Mouse (Mus musculus) heart, adult 2 months (tissue): ENCODE measurements at regions not wholly inside any gene's neighbourhood (a gene's known extent, or its start where the extent isn't known, plus 50 kb on each side); places are given as distances from the start of the nearest gene placed in this dataset.

Experiments used
- DNase-seq, 2 experiments: peaks; one replicate each; pipeline ENCODE4 v3.0.0; 2021
- H3K27ac ChIP-seq: fragments of 200-600 bp; 2 replicates; pipeline ENCODE4 v1.8.1; 2022
- H3K27me3 ChIP-seq: fragments of 200-500 bp; 2 replicates; pipeline ENCODE4 v1.6.1; 2012; ENCODE audit warnings: mild to moderate bottlenecking, low read length, inconsistent platforms, mixed read lengths; ENCODE audit not compliant: control insufficient read depth, insufficient read depth
- H3K36me3 ChIP-seq: fragments of 200-500 bp; 2 replicates; pipeline ENCODE4 v1.6.1; 2012; ENCODE audit warnings: low read length, inconsistent platforms; ENCODE audit not compliant: control insufficient read depth, insufficient read depth
- H3K4me1 ChIP-seq: fragments of 200-500 bp; 2 replicates; pipeline ENCODE4 v1.6.1; 2011; ENCODE audit warnings: low read length; ENCODE audit not compliant: control insufficient read depth, insufficient read depth
- H3K4me3 ChIP-seq: fragments of 200-600 bp; 2 replicates; pipeline ENCODE4 v1.8.1; 2022
- H3K79me2 ChIP-seq: fragments of 200-500 bp; replicated peaks from 2 replicates; pipeline ENCODE4 v1.6.1; 2012; ENCODE audit warnings: mild to moderate bottlenecking, inconsistent platforms, low read length, moderate library complexity, mixed read lengths; ENCODE audit not compliant: control insufficient read depth, insufficient read depth
- H3K9ac ChIP-seq: fragments of 200-500 bp; 2 replicates; pipeline ENCODE4 v1.6.1; 2012; ENCODE audit warnings: low read depth, mild to moderate bottlenecking, control low read depth, inconsistent platforms, low read length, mixed read lengths
- CTCF ChIP-seq: fragments of 200-600 bp; IDR thresholded peaks from 2 replicates; pipeline ENCODE4 v1.8.1; 2022; ENCODE audit warnings: antibody characterized with exemption, mild to moderate bottlenecking, moderate library complexity
- EP300 ChIP-seq: fragments of 200-500 bp; IDR thresholded peaks from 2 replicates; pipeline ENCODE4 v1.6.1; 2011; ENCODE audit warnings: low read depth, low read length, control low read depth; ENCODE audit not compliant: insufficient read depth
- POLR2A ChIP-seq: fragments of 200-500 bp; IDR thresholded peaks from 2 replicates; pipeline ENCODE4 v1.6.1; 2011; ENCODE audit warnings: mild to moderate bottlenecking, low read depth, low read length, control low read depth; ENCODE audit not compliant: insufficient read depth
- WGBS: fragments of 180-500 bp; shearing (Covaris S2); methylation state at CpG from one replicate; pipeline ENCODE4 v1.1.7; 2018; 5-methylcytosine and 5-hydroxymethylcytosine counted together
- intact Hi-C: fragments of 180-260 bp; cut with DNase I; formaldehyde crosslinking; loops from one replicate; pipeline ENCODE4 v1.15.1; 2025

- intact Hi-C loops, result no loop called here
- WGBS, result 57% methylated on average over 4 of the region's 4 CpGs
These were observed 180.4 kb upstream of the Gm17509 start for GRCm38 (mm10) chr13:117401245-117401644.

GRCm38 (mm10) chr13:117409940-117410339, 189.1 kb upstream of the Gm17509 start:
- H3K27ac ChIP-seq, result no peak overlapping the region
- no peaks in the 10 kb centered on the region for H3K27me3 ChIP-seq
- no peaks in the 10 kb centered on the region for H3K79me2 ChIP-seq
- DNase-seq, result no peak
- H3K36me3 ChIP-seq, result no peaks in the 10 kb centered on the region
- H3K9ac ChIP-seq, result no peak overlapping the region
- H3K4me3 ChIP-seq, result no peak overlapping the region
- 64% methylated on average over 7 of the region's 7 CpGs for WGBS
- TF ChIP-seq EP300 (no peak), POLR2A (no peak), CTCF (no peak)
- intact Hi-C loops, result no loop called here
- H3K4me1 ChIP-seq, result no peaks in the 10 kb centered on the region

More at GRCm38 (mm10) chr13:117401245-117401644, 180.4 kb upstream of the Gm17509 start:
- H3K27ac ChIP-seq, result no peak overlapping the region
- H3K4me3 ChIP-seq, result no peak overlapping the region
- no peak overlapping the region for H3K9ac ChIP-seq
- H3K79me2 ChIP-seq, result no peaks in the 10 kb centered on the region
- DNase-seq, result no peak
- TF ChIP-seq POLR2A, result no peak
- no peak for TF ChIP-seq EP300
- H3K27me3 ChIP-seq, result no peaks in the 10 kb centered on the region
- no peaks in the 10 kb centered on the region for H3K4me1 ChIP-seq
- no peaks in the 10 kb centered on the region for H3K36me3 ChIP-seq

DNA sequence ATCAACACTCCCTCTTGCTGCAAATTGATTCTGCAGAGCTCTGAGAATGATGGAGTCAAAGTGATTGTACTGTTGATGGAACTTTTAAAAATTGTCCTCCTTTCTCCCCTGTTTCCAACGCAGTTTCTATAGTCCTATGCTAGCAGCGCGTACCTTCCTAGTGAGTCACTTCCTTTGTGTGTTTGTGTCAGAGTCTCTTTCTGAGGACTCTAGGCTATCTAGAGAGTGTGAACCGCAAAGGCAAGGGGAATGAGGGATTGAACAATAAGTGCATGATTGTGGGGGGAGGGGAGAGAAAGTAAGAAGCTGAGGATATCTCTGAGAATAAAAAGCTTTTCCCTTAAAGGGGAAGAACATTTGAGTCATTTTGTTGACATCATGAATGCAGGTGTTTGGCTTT, 188.5 kb upstream of the Hcn1 start:
- H3K4me3 ChIP-seq, result no peak overlapping the region
- H3K9ac ChIP-seq, result no peak overlapping the region
- 35% methylated on average over 4 of the region's 4 CpGs for WGBS
- no peaks in the 10 kb centered on the region for H3K27me3 ChIP-seq
- no peaks in the 10 kb centered on the region for H3K79me2 ChIP-seq
- TF ChIP-seq POLR2A, result no peak
- TF ChIP-seq EP300, result no peak
- TF ChIP-seq CTCF, result no peak
- H3K27ac ChIP-seq, result no peak overlapping the region
- no peaks in the 10 kb centered on the region for H3K4me1 ChIP-seq
- H3K36me3 ChIP-seq, result no peaks in the 10 kb centered on the region
- DNase-seq, result no peak
- intact Hi-C loops, result no loop called here

DNA sequence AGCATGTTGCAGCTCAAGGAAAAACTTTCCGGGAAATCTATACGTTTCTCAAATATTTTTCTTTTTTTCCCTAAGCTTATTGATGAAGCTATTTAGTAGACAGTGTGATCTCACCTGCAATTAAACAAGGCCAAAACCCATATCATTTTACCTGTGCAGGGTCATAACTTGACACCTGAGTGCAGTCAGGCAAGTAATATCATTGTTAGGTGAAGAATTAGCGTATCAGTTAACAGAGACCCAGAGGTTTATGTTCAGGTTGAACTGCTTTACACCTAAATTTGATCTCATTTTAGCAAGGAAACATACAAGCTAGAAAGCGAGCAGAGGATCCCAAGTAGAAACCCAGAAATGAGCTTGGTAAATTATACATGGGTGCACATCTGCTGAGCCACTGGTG, 178.6 kb upstream of the Hcn1 start:
- Histone ChIP-seq H3K27ac (no peak overlapping the region), H3K4me1 (no peaks in the 10 kb centered on the region)
- WGBS, result 80% methylated on average over 4 of the region's 4 CpGs

DNA sequence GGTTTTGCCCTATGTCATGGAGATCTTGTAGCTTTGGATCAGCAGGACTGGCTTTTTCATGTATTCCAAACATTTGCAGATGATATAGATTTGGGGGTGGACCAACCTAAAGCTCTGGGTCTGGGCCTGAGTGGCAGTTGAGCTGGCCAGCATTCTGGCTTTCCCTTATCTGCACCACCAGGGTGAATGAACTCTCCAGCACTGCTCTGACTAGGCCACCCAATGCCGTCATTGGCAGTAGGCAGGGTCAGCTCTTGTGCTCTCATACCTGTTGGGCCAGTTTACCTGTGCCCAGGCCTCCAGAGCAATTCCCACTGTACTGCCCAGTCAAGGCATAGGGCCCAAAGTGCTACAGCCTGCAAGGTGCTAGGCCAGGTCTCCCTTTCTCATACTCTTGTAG, 177.1 kb upstream of the Hcn1 start:
- Histone ChIP-seq H3K27me3 (no peaks in the 10 kb centered on the region), H3K4me1 (no peaks in the 10 kb centered on the region), H3K79me2 (no peaks in the 10 kb centered on the region), H3K4me3 (no peak overlapping the region), H3K36me3 (no peaks in the 10 kb centered on the region), H3K27ac (no peak overlapping the region), H3K9ac (no peak overlapping the region)
- 74% methylated on average over 1 of the region's 1 CpGs for WGBS
- no peak for TF ChIP-seq EP300
- TF ChIP-seq POLR2A, result no peak
- TF ChIP-seq CTCF, result no peak
- no peak for DNase-seq
- intact Hi-C loops, result no loop called here

More for the DNA sequence above, 178.6 kb upstream of the Hcn1 start:
- no peak overlapping the region for H3K9ac ChIP-seq
- H3K36me3 ChIP-seq, result no peaks in the 10 kb centered on the region
- no peak for DNase-seq
- H3K27me3 ChIP-seq, result no peaks in the 10 kb centered on the region
- no peaks in the 10 kb centered on the region for H3K79me2 ChIP-seq
- no peak overlapping the region for H3K4me3 ChIP-seq
- TF ChIP-seq EP300, result no peak
- no peak for TF ChIP-seq POLR2A
- TF ChIP-seq CTCF, result no peak
- intact Hi-C loops, result no loop called here

- no peaks in the 10 kb centered on the region for H3K36me3 ChIP-seq
- H3K4me3 ChIP-seq, result no peak overlapping the region
- no peak overlapping the region for H3K9ac ChIP-seq
- no peak for DNase-seq
- H3K4me1 ChIP-seq, result no peaks in the 10 kb centered on the region
- H3K79me2 ChIP-seq, result no peaks in the 10 kb centered on the region
- H3K27me3 ChIP-seq, result no peaks in the 10 kb centered on the region
- no peak overlapping the region for H3K27ac ChIP-seq
- WGBS, result 69% methylated on average over 3 of the region's 3 CpGs
- intact Hi-C loops, result no loop called here
- TF ChIP-seq POLR2A, result no peak
- TF ChIP-seq EP300, result no peak
- no peak for TF ChIP-seq CTCF
These were observed 134.7 kb upstream of the Hcn1 start for GRCm38 (mm10) chr13:117467407-117467806.

GRCm38 (mm10) chr13:117472726-117473125, 129.4 kb upstream of the Hcn1 start:
- Histone ChIP-seq H3K4me1 (no peaks in the 10 kb centered on the region), H3K27me3 (no peaks in the 10 kb centered on the region), H3K4me3 (no peak overlapping the region), H3K9ac (no peak overlapping the region), H3K36me3 (no peaks in the 10 kb centered on the region), H3K79me2 (no peaks in the 10 kb centered on the region), H3K27ac (no peak overlapping the region)
- no peak for DNase-seq
- intact Hi-C loops, result no loop called here
- WGBS, result 68% methylated on average over 5 of the region's 5 CpGs
- TF ChIP-seq POLR2A (no peak), CTCF (no peak), EP300 (no peak)
